Mouse (Mus musculus) kidney, embryonic 16.5 days (tissue): ENCODE measurements around the gene Qsox2. TPM values are rescaled to one million over a fixed set of nuclear protein-coding genes. Genes with fewer than 3 reads are reported as not detected.

Experiments used
- ATAC-seq: fragments of 200-750 bp; cut with Nextera tagmentation; 2 replicates; pipeline ENCODE4 v1.8.0; 2017; ENCODE audit warnings: moderate TSS enrichment; ENCODE audit not compliant: low FRiP score, low TSS enrichment
- H3K27ac ChIP-seq: fragments of 300-500 bp; sonication (generic); 2 replicates; pipeline ENCODE4 v1.5.1; 2014; ENCODE audit warnings: low read length
- H3K27me3 ChIP-seq: fragments of 300-500 bp; sonication (generic); 2 replicates; pipeline ENCODE4 v1.6.1; 2014; ENCODE audit warnings: low read length, control low read depth, mixed read lengths; ENCODE audit not compliant: insufficient read depth
- H3K36me3 ChIP-seq: fragments of 300-500 bp; sonication (generic); 2 replicates; pipeline ENCODE4 v1.6.1; 2014; ENCODE audit warnings: low read length, control low read depth, mixed read lengths; ENCODE audit not compliant: insufficient read depth
- H3K4me1 ChIP-seq: fragments of 300-500 bp; sonication (generic); 2 replicates; pipeline ENCODE4 v1.6.1; 2014; ENCODE audit warnings: low read length, control low read depth, mixed read lengths; ENCODE audit not compliant: insufficient read depth
- H3K4me2 ChIP-seq: fragments of 300-500 bp; sonication (generic); replicated peaks from 2 replicates; pipeline ENCODE4 v1.6.1; 2014; ENCODE audit warnings: low read depth, low read length
- H3K4me3 ChIP-seq: fragments of 300-500 bp; sonication (generic); 2 replicates; pipeline ENCODE4 v1.5.1; 2014; ENCODE audit warnings: mild to moderate bottlenecking, low read length
- H3K9ac ChIP-seq: fragments of 300-500 bp; sonication (generic); replicated peaks from 2 replicates; pipeline ENCODE4 v1.6.1; 2014; ENCODE audit warnings: low read length
- H3K9me3 ChIP-seq: fragments of 300-500 bp; sonication (generic); 2 replicates; pipeline ENCODE4 v1.6.1; 2016; ENCODE audit warnings: low read length, control low read depth
- WGBS: fragments of 180-500 bp; shearing (Covaris S2); extraction: QIAGEN DNeasy Blood & Tissue Kit; methylation state at CpG from one replicate; pipeline ENCODE4 v1.1.7; 2014; 5-methylcytosine and 5-hydroxymethylcytosine counted together
- polyA plus RNA-seq: library from polyadenylated mRNA; unstranded; fragments of >200 nt; fragmentation: Nextera tagmentation; extraction: Ambion mirVana; gene quantifications from 2 replicates; pipeline ENCODE4 v1.2.1, GENCODE M21; 2015

The Qsox2 gene
- polyA plus RNA-seq, 1 experiment from 2014 or later = 18.4 TPM

DNA sequence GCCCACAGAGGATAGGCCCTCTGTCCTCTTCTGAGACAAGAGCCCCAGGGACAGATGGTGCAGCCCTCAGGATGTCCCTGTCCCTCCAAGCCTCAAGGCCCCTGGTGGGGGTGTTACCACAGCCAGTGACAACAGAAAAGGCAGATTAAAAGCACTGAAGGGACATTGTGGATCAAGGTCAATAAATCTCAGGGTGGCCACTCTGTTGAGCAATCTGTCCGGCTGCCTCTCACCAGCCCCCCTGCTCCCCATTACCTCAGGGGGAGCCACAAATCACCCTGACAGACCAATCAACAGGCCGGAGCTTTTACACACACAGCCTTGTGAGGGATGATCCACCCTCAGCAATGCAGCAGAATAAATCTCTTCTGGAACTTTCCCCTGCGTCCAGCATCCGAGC is 62.1 kb downstream of the Qsox2 start:
- WGBS = 1% methylated on average over 4 of the region's 4 CpGs
- no peak overlapping the region for H3K27ac ChIP-seq
- no peaks in the 10 kb centered on the region for H3K4me1 ChIP-seq
- H3K27me3 ChIP-seq = no peaks in the 10 kb centered on the region
- no peak overlapping the region for H3K4me3 ChIP-seq
- H3K36me3 ChIP-seq = no peaks in the 10 kb centered on the region
- H3K9me3 ChIP-seq = no peaks in the 10 kb centered on the region
- H3K9ac ChIP-seq = no peak overlapping the region
- ATAC-seq = peak; percentile 58
- H3K4me2 ChIP-seq = no peak overlapping the region

GRCm38 (mm10) chr2:26172166-26172565 is 65.2 kb downstream of the Qsox2 start:
- H3K4me1 ChIP-seq = no peaks in the 10 kb centered on the region
- H3K4me3 ChIP-seq = no peak overlapping the region
- no peaks in the 10 kb centered on the region for H3K27me3 ChIP-seq
- no peaks in the 10 kb centered on the region for H3K36me3 ChIP-seq
- no peak overlapping the region for H3K4me2 ChIP-seq
- no peaks in the 10 kb centered on the region for H3K9me3 ChIP-seq
- no peak overlapping the region for H3K9ac ChIP-seq
- no peak overlapping the region for H3K27ac ChIP-seq
- WGBS = 81% methylated on average over 2 of the region's 2 CpGs
- ATAC-seq = no peak

- H3K27ac ChIP-seq = no peak overlapping the region
- H3K4me2 ChIP-seq = no peak overlapping the region
- no peaks in the 10 kb centered on the region for H3K36me3 ChIP-seq
- no peak overlapping the region for H3K9ac ChIP-seq
- no peak overlapping the region for H3K4me3 ChIP-seq
- H3K27me3 ChIP-seq = no peaks in the 10 kb centered on the region
- WGBS = 55% methylated on average over 2 of the region's 2 CpGs
- H3K9me3 ChIP-seq = no peaks in the 10 kb centered on the region
- no peak for ATAC-seq
- H3K4me1 ChIP-seq = no peaks in the 10 kb centered on the region
Measured at GRCm38 (mm10) chr2:26170376-26170775, 66.9 kb downstream of the Qsox2 start.

GRCm38 (mm10) chr2:26168843-26169579 is 68.3 kb downstream of the Qsox2 start:
- no peaks in the 10 kb centered on the region for H3K27me3 ChIP-seq
- no peak overlapping the region for H3K9ac ChIP-seq
- peak; percentile 67 for ATAC-seq
- H3K4me3 ChIP-seq = no peak overlapping the region
- H3K9me3 ChIP-seq = no peaks in the 10 kb centered on the region
- H3K4me1 ChIP-seq = no peaks in the 10 kb centered on the region
- no peaks in the 10 kb centered on the region for H3K36me3 ChIP-seq
- WGBS = 14% methylated on average over 11 of the region's 11 CpGs
- H3K4me2 ChIP-seq = no peak overlapping the region
- no peak overlapping the region for H3K27ac ChIP-seq

- no peaks in the 10 kb centered on the region for H3K27me3 ChIP-seq
- no peak for ATAC-seq
- H3K4me2 ChIP-seq = no peak overlapping the region
- H3K36me3 ChIP-seq = no peaks in the 10 kb centered on the region
- H3K9me3 ChIP-seq = no peaks in the 10 kb centered on the region
- H3K27ac ChIP-seq = no peak overlapping the region
- H3K9ac ChIP-seq = no peak overlapping the region
- no peaks in the 10 kb centered on the region for H3K4me1 ChIP-seq
- H3K4me3 ChIP-seq = no peak overlapping the region
- 85% methylated on average over 3 of the region's 3 CpGs for WGBS
Measured at GRCm38 (mm10) chr2:26166890-26167289, 70.4 kb downstream of the Qsox2 start.

Other genes starting within 250 kb of the Qsox2 start
- 83.6 and 88.5 TPM in 2 replicates for gene Ubac1, start 215.8 kb downstream of the Qsox2 start, polyA plus RNA-seq
- 12.7 and 13.3 TPM in 2 replicates for gene Nacc2, start 114.3 kb downstream of the Qsox2 start, polyA plus RNA-seq
- 0.09 TPM in 1 of 2 replicates, not detected in the other for gene Lhx3, start 29.2 kb downstream of the Qsox2 start, polyA plus RNA-seq
- 0.02 and 0.03 TPM in 2 replicates for gene Ccdc187, start 57.0 kb upstream of the Qsox2 start, polyA plus RNA-seq
- 41.9 and 44.1 TPM in 2 replicates for gene Gpsm1, start 78.0 kb upstream of the Qsox2 start, polyA plus RNA-seq
- 30.6 and 34.2 TPM in 2 replicates for gene Dnlz, start 114.6 kb upstream of the Qsox2 start, polyA plus RNA-seq
- 0.92 and 1.4 TPM in 2 replicates for gene Card9, start 123.4 kb upstream of the Qsox2 start, polyA plus RNA-seq
- 31.7 and 35.3 TPM in 2 replicates for gene Snapc4, start 143.1 kb upstream of the Qsox2 start, polyA plus RNA-seq
- 125 and 127 TPM in 2 replicates for gene Entr1, start 151.8 kb upstream of the Qsox2 start, polyA plus RNA-seq
- 122 TPM in 2 replicates for gene Pmpca, start 151.8 kb upstream of the Qsox2 start, polyA plus RNA-seq
- gene Inpp5e, start 171.7 kb upstream of the Qsox2 start, polyA plus RNA-seq = 24.9 and 26.6 TPM in 2 replicates
- gene Sec16a, start 207.7 kb upstream of the Qsox2 start, polyA plus RNA-seq = 27.6 and 28.6 TPM in 2 replicates